Mouse (Mus musculus): ENCODE measurements around the gene Rbx1. TPM values are rescaled to one million over a fixed set of nuclear protein-coding genes. Genes with fewer than 3 reads are reported as not detected.

Rbx1 gene
- polyA plus RNA-seq, 1 experiment from 2014 or later, result 448 TPM

DNA sequence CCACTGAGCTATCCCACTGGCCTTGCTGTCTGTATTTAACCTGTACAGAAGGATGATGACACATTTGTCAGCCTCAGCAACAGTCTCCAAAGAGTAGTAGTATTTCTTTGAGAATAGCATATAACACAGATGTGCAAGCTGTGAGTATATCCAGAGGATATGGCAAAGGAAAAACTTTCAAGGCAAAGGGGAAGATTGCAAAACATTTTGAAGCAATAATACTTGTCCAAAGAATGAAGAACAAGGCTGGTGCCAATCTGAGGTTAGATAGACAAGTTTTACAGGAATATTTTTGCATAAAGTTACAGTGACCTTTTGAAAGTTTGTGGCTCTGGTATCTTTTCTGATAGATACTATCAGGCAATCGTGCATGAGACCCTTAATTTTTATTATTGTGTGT, 34.9 kb upstream of the Rbx1 start:
- H3K36me3 ChIP-seq (ENCODE audit: control insufficient read depth, insufficient read depth, low read length), result peaks cover 50% of the 10 kb centered on the region

GRCm38 (mm10) chr15:81438345-81438744, 27.8 kb upstream of the Rbx1 start:
- no peak overlapping the region for H3K9ac ChIP-seq (ENCODE audit: low read length)
- H3K4me1 ChIP-seq (ENCODE audit: control insufficient read depth in 2 of 2, insufficient read depth in 2 of 2, low read length in 2 of 2), result no peaks in the 10 kb centered on the region
- no peak overlapping the region for H3K4me2 ChIP-seq (ENCODE audit: low read length)
- no peaks in the 10 kb centered on the region for H3K9me3 ChIP-seq (ENCODE audit: control insufficient read depth, low read length)
- no peak for ATAC-seq (ENCODE audit: insufficient number of reproducible peaks, insufficient read depth, low FRiP score, low read depth)
- no peaks in the 10 kb centered on the region for H3K27me3 ChIP-seq (ENCODE audit: control insufficient read depth, insufficient read depth, low read length)
- peaks cover 43% of the 10 kb centered on the region for H3K36me3 ChIP-seq (ENCODE audit: control insufficient read depth, insufficient read depth, low read length)
- 91% methylated on average over 1 of the region's 1 CpGs for WGBS
- H3K27ac ChIP-seq (replicated peaks in 1 of 2; ENCODE audit: control insufficient read depth in 1 of 2, insufficient read depth in 1 of 2, low read depth in 2 of 2, low read length in 2 of 2), result no peak overlapping the region
- no peak overlapping the region for H3K4me3 ChIP-seq (ENCODE audit: control insufficient read depth in 1 of 2, insufficient read depth in 1 of 2, low read depth in 1 of 2, low read length in 2 of 2)

More for the DNA sequence above, 34.9 kb upstream of the Rbx1 start:
- Histone ChIP-seq H3K4me1 (ENCODE audit: control insufficient read depth in 2 of 2, insufficient read depth in 2 of 2, low read length in 2 of 2) (no peaks in the 10 kb centered on the region), H3K9me3 (ENCODE audit: control insufficient read depth, low read length) (no peaks in the 10 kb centered on the region), H3K9ac (ENCODE audit: low read length) (no peak overlapping the region), H3K4me3 (ENCODE audit: control insufficient read depth in 1 of 2, insufficient read depth in 1 of 2, low read depth in 1 of 2, low read length in 2 of 2) (no peak overlapping the region), H3K27ac (replicated peaks in 1 of 2; ENCODE audit: control insufficient read depth in 1 of 2, insufficient read depth in 1 of 2, low read depth in 2 of 2, low read length in 2 of 2) (no peak overlapping the region), H3K4me2 (ENCODE audit: low read length) (no peak overlapping the region), H3K27me3 (ENCODE audit: control insufficient read depth, insufficient read depth, low read length) (no peaks in the 10 kb centered on the region)
- 82% methylated on average over 1 of the region's 1 CpGs for WGBS
- ATAC-seq (ENCODE audit: insufficient number of reproducible peaks, insufficient read depth, low FRiP score, low read depth), result no peak

DNA sequence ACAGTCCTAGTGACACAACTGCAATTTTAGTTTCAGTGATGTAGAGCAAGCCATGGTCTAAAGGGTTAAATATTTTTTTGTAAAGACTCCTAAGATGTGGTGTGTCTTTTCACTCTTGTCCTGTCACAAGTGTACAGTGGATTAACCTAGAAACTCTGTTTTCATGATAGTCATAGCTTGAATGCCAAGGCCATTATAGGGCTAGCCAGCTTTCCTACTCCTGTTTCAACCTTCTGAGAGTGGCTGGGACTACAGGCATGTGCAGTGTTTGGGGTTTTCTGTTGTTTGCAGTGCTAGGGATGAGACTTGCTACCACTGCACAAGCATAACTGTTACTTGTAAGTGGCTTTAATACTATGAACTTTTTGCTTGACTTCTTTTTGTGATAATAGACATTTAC, 26.9 kb upstream of the Rbx1 start:
- peaks cover 45% of the 10 kb centered on the region for H3K36me3 ChIP-seq (ENCODE audit: control insufficient read depth, insufficient read depth, low read length)
- no peak overlapping the region for H3K4me3 ChIP-seq (ENCODE audit: control insufficient read depth in 1 of 2, insufficient read depth in 1 of 2, low read depth in 1 of 2, low read length in 2 of 2)
- H3K9me3 ChIP-seq (ENCODE audit: control insufficient read depth, low read length), result no peaks in the 10 kb centered on the region
- ATAC-seq (ENCODE audit: insufficient number of reproducible peaks, insufficient read depth, low FRiP score, low read depth), result no peak
- no peak overlapping the region for H3K9ac ChIP-seq (ENCODE audit: low read length)
- no peaks in the 10 kb centered on the region for H3K27me3 ChIP-seq (ENCODE audit: control insufficient read depth, insufficient read depth, low read length)
- no peak overlapping the region for H3K4me2 ChIP-seq (ENCODE audit: low read length)
- H3K4me1 ChIP-seq (ENCODE audit: control insufficient read depth in 2 of 2, insufficient read depth in 2 of 2, low read length in 2 of 2), result no peaks in the 10 kb centered on the region
- H3K27ac ChIP-seq (replicated peaks in 1 of 2; ENCODE audit: control insufficient read depth in 1 of 2, insufficient read depth in 1 of 2, low read depth in 2 of 2, low read length in 2 of 2), result no peak overlapping the region

- no peaks in the 10 kb centered on the region for H3K4me1 ChIP-seq (ENCODE audit: control insufficient read depth in 2 of 2, insufficient read depth in 2 of 2, low read length in 2 of 2)
- no peak overlapping the region for H3K27ac ChIP-seq (replicated peaks in 1 of 2; ENCODE audit: control insufficient read depth in 1 of 2, insufficient read depth in 1 of 2, low read depth in 2 of 2, low read length in 2 of 2)
- no peaks in the 10 kb centered on the region for H3K27me3 ChIP-seq (ENCODE audit: control insufficient read depth, insufficient read depth, low read length)
- H3K36me3 ChIP-seq (ENCODE audit: control insufficient read depth, insufficient read depth, low read length), result peaks cover 47% of the 10 kb centered on the region
- no peak overlapping the region for H3K4me3 ChIP-seq (ENCODE audit: control insufficient read depth in 1 of 2, insufficient read depth in 1 of 2, low read depth in 1 of 2, low read length in 2 of 2)
- H3K4me2 ChIP-seq (ENCODE audit: low read length), result no peak overlapping the region
- 28% methylated on average over 3 of the region's 3 CpGs for WGBS
- H3K9ac ChIP-seq (ENCODE audit: low read length), result no peak overlapping the region
- ATAC-seq (ENCODE audit: insufficient number of reproducible peaks, insufficient read depth, low FRiP score, low read depth), result no peak
- no peaks in the 10 kb centered on the region for H3K9me3 ChIP-seq (ENCODE audit: control insufficient read depth, low read length)
Measured at GRCm38 (mm10) chr15:81448463-81448862, 17.6 kb upstream of the Rbx1 start.

DNA sequence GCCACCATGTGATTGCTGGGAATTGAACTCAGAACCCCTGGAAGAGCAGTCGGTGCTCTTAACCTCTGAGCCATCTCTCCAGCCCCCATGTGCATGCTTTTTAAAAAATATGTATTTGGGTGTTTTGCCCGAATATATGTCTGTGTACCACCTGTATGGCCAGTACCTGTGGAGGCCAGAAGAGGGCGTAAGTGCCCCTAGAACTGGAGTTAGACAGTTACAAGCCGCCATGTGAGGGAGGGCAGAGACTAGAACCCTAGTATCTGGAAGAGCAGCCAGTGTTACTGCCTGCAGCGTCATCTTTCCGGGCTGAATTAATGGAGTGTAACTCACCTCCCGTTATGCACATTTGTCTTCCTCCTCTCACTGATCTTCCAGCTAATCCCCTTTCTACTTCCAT, 4.6 kb upstream of the Rbx1 start:
- no peaks in the 10 kb centered on the region for H3K27me3 ChIP-seq (ENCODE audit: control insufficient read depth, insufficient read depth, low read length)
- H3K9ac ChIP-seq (ENCODE audit: low read length), result no peak overlapping the region
- WGBS, result 73% methylated on average over 7 of the region's 7 CpGs
- H3K4me1 ChIP-seq (ENCODE audit: control insufficient read depth in 2 of 2, insufficient read depth in 2 of 2, low read length in 2 of 2), result peaks cover 0 to 6% of the 10 kb centered on the region in 2 experiments; a peak in 1 of 4 replicates
- no peak overlapping the region for H3K27ac ChIP-seq (replicated peaks in 1 of 2; ENCODE audit: control insufficient read depth in 1 of 2, insufficient read depth in 1 of 2, low read depth in 2 of 2, low read length in 2 of 2)
- no peak for ATAC-seq (ENCODE audit: insufficient number of reproducible peaks, insufficient read depth, low FRiP score, low read depth)
- H3K9me3 ChIP-seq (ENCODE audit: control insufficient read depth, low read length), result peaks cover 7% of the 10 kb centered on the region; the same call in 1 of the 2 replicates
- H3K4me3 ChIP-seq (ENCODE audit: control insufficient read depth in 1 of 2, insufficient read depth in 1 of 2, low read depth in 1 of 2, low read length in 2 of 2), result no peak overlapping the region
- H3K36me3 ChIP-seq (ENCODE audit: control insufficient read depth, insufficient read depth, low read length), result peaks cover 7% of the 10 kb centered on the region
- no peak overlapping the region for H3K4me2 ChIP-seq (ENCODE audit: low read length)

DNA sequence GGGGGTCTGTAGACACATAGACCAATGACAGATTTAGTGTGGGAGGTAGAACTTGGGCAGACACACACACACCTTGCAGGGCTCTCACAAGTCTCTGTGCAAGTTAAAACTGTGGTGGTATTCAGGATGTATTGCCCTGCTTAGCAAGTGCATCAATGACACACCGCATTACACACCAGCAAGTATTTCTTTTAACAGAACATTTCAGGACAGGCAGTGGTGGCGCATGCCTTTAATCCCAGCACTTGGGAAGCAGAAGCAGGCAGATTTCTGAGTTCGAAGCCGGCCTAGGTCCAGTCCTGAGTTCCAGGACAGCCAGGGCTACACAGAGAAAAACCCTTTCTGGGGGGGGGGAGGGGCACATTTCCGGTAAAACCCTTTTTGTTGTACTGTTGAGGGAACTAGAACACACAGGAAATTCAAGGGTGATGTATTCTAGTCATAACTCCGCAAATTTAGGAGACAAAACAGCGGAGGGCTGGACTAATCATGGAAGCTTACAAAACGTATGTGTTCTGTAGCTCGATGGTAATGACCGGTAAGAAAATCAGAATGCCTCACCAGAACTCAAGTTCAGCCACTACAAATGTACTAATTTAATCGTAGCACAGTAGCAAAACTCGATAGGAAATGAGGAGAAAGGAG, 958 bp upstream of the Rbx1 start:
- 72% methylated on average over 12 of the region's 12 CpGs for WGBS
- no peaks in the 10 kb centered on the region for H3K27me3 ChIP-seq (ENCODE audit: control insufficient read depth, insufficient read depth, low read length)
- peaks cover 7% of the 10 kb centered on the region; the same call in 1 of the 2 replicates for H3K9me3 ChIP-seq (ENCODE audit: control insufficient read depth, low read length)

DNA sequence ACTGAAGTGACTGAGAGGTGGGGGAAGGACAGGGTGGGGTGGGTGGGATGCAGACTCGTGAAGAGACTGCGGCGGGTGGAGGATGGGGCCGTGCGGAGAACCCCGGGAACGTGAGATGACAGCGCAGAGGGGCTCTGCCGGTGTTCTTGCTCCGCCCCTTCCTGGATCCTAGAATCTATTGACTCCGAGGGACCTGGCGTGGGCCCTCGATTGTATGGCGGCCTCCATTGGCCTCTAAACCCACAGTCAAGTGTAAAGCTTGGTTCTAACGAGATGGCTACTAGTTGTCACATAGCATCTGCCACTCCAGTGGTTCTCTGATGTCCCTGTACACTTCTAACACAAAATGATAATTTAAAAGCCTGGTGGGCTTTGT, 630 bp downstream of the Rbx1 start:
- Histone ChIP-seq H3K4me3 (ENCODE audit: control insufficient read depth in 1 of 2, insufficient read depth in 1 of 2, low read depth in 1 of 2, low read length in 2 of 2) (peak overlapping the region; percentile 74 to 82), H3K27ac (replicated peaks in 1 of 2; ENCODE audit: control insufficient read depth in 1 of 2, insufficient read depth in 1 of 2, low read depth in 2 of 2, low read length in 2 of 2) (peak overlapping the region; percentile 51 to 75), H3K4me2 (ENCODE audit: low read length) (peak overlapping the region; percentile 73), H3K27me3 (ENCODE audit: control insufficient read depth, insufficient read depth, low read length) (no peaks in the 10 kb centered on the region), H3K36me3 (ENCODE audit: control insufficient read depth, insufficient read depth, low read length) (peaks cover 32% of the 10 kb centered on the region), H3K4me1 (ENCODE audit: control insufficient read depth in 2 of 2, insufficient read depth in 2 of 2, low read length in 2 of 2) (peaks cover 0 to 17% of the 10 kb centered on the region in 2 experiments; a peak in 1 of 4 replicates), H3K9ac (ENCODE audit: low read length) (peak overlapping the region; percentile 72), H3K9me3 (ENCODE audit: control insufficient read depth, low read length) (peaks cover 7% of the 10 kb centered on the region; the same call in 1 of the 2 replicates)
- 0% methylated on average over 15 of the region's 15 CpGs for WGBS
- ATAC-seq (ENCODE audit: insufficient number of reproducible peaks, insufficient read depth, low FRiP score, low read depth), result no peak

More for the DNA sequence above, 958 bp upstream of the Rbx1 start:
- Histone ChIP-seq H3K27ac (replicated peaks in 1 of 2; ENCODE audit: control insufficient read depth in 1 of 2, insufficient read depth in 1 of 2, low read depth in 2 of 2, low read length in 2 of 2) (peak overlapping the region; percentile 90 to 93), H3K36me3 (ENCODE audit: control insufficient read depth, insufficient read depth, low read length) (peaks cover 20% of the 10 kb centered on the region), H3K4me2 (ENCODE audit: low read length) (peak overlapping the region; percentile 82), H3K9ac (ENCODE audit: low read length) (peak overlapping the region; percentile 84), H3K4me1 (ENCODE audit: control insufficient read depth in 2 of 2, insufficient read depth in 2 of 2, low read length in 2 of 2) (peaks cover 0 to 17% of the 10 kb centered on the region in 2 experiments; a peak in 1 of 4 replicates), H3K4me3 (ENCODE audit: control insufficient read depth in 1 of 2, insufficient read depth in 1 of 2, low read depth in 1 of 2, low read length in 2 of 2) (peak overlapping the region in 1 of 2 experiments; percentile 74; a peak in 3 of 4 replicates)
- no peak for ATAC-seq (ENCODE audit: insufficient number of reproducible peaks, insufficient read depth, low FRiP score, low read depth)

GRCm38 (mm10) chr15:81470735-81471134, 4.6 kb downstream of the Rbx1 start:
- ATAC-seq (ENCODE audit: insufficient number of reproducible peaks, insufficient read depth, low FRiP score, low read depth), result no peak
- Histone ChIP-seq H3K4me3 (ENCODE audit: control insufficient read depth in 1 of 2, insufficient read depth in 1 of 2, low read depth in 1 of 2, low read length in 2 of 2) (no peak overlapping the region), H3K4me2 (ENCODE audit: low read length) (no peak overlapping the region), H3K27ac (replicated peaks in 1 of 2; ENCODE audit: control insufficient read depth in 1 of 2, insufficient read depth in 1 of 2, low read depth in 2 of 2, low read length in 2 of 2) (no peak overlapping the region), H3K9me3 (ENCODE audit: control insufficient read depth, low read length) (no peaks in the 10 kb centered on the region), H3K9ac (ENCODE audit: low read length) (no peak overlapping the region), H3K4me1 (ENCODE audit: control insufficient read depth in 2 of 2, insufficient read depth in 2 of 2, low read length in 2 of 2) (0 out of 4 replicates have a peak, but pooled peaks cover 0 to 11% of the 10 kb centered on the region in 2 experiments), H3K27me3 (ENCODE audit: control insufficient read depth, insufficient read depth, low read length) (no peaks in the 10 kb centered on the region), H3K36me3 (ENCODE audit: control insufficient read depth, insufficient read depth, low read length) (peaks cover 72% of the 10 kb centered on the region)
- 83% methylated on average over 8 of the region's 8 CpGs for WGBS
